Mouse (Mus musculus): ENCODE results near the gene Rnf223. TPM values are rescaled to one million over a fixed set of nuclear protein-coding genes. Genes with fewer than 3 reads are reported as not detected.

Gene Rnf223
- polyA plus RNA-seq, 1 experiment from 2014 or later, result 0.81 TPM

DNA sequence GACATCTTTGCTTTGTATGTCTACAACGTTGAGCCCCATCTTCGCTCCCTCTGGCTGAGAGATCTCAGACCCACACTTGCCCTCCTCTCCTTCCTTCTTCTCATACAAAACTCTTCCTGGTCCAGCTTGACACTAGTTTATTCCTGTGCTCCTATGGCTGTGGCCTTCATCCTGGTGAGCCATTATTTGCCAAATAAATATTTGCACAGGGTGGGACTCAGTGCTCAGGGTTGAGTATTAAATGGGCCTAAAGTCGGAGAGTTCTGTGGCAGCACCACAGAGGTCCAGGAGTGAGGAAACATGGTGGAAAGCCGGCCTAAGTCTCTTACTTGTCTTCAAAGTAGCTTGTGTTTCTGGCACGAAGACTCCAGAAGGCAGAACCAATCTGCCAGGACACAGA lies 36.6 kb upstream of the Rnf223 start:
- ATAC-seq (ENCODE audit: insufficient number of reproducible peaks, low FRiP score, low TSS enrichment, low read depth) (no peak), DNase-seq (ENCODE audit: low spot score) (no peak)
- no peak overlapping the region for H3K9ac ChIP-seq (ENCODE audit: low read length)
- H3K4me1 ChIP-seq (ENCODE audit: control insufficient read depth, insufficient read depth, low read length), result no peaks in the 10 kb centered on the region
- no peak overlapping the region for H3K27ac ChIP-seq (replicated peaks; ENCODE audit: low read depth, low read length)
- H3K4me2 ChIP-seq (ENCODE audit: low read depth, severe bottlenecking), result no peak overlapping the region
- WGBS, result 79% methylated on average over 5 of the region's 5 CpGs
- H3K9me3 ChIP-seq (ENCODE audit: control insufficient read depth, low read length), result no peaks in the 10 kb centered on the region
- no peaks in the 10 kb centered on the region for H3K27me3 ChIP-seq (ENCODE audit: control insufficient read depth, insufficient read depth, low read length)
- no peaks in the 10 kb centered on the region for H3K36me3 ChIP-seq (ENCODE audit: control insufficient read depth, insufficient read depth, low read length)
- H3K4me3 ChIP-seq (ENCODE audit: low read depth, low read length), result no peak overlapping the region

DNA sequence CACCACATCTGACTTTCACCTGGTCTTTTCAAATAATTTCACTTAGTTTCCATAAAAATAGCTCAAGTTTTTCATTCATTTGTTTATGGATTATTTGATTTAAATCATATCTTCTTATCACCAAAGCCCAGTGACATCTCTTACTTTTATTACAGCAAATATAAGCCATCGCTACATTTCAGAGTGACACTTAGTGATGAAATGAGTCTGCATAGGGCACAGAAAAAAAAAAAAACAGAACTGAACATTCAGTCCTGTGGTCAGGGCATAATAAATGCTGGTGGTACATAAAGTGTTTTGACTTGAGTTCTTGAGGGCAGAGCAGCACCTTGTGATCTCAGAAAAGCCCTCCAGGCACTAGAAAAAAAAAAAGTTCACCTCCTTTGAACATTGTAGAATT lies 34.1 kb upstream of the Rnf223 start:
- Histone ChIP-seq H3K4me1 (ENCODE audit: control insufficient read depth, insufficient read depth, low read length) (no peaks in the 10 kb centered on the region), H3K36me3 (ENCODE audit: control insufficient read depth, insufficient read depth, low read length) (no peaks in the 10 kb centered on the region), H3K4me2 (ENCODE audit: low read depth, severe bottlenecking) (no peak overlapping the region), H3K9me3 (ENCODE audit: control insufficient read depth, low read length) (no peaks in the 10 kb centered on the region), H3K27me3 (ENCODE audit: control insufficient read depth, insufficient read depth, low read length) (no peaks in the 10 kb centered on the region), H3K9ac (ENCODE audit: low read length) (no peak overlapping the region), H3K4me3 (ENCODE audit: low read depth, low read length) (no peak overlapping the region), H3K27ac (replicated peaks; ENCODE audit: low read depth, low read length) (no peak overlapping the region)
- no peak for DNase-seq (ENCODE audit: low spot score)
- 93% methylated on average over 1 of the region's 1 CpGs for WGBS
- ATAC-seq (ENCODE audit: insufficient number of reproducible peaks, low FRiP score, low TSS enrichment, low read depth), result no peak

DNA sequence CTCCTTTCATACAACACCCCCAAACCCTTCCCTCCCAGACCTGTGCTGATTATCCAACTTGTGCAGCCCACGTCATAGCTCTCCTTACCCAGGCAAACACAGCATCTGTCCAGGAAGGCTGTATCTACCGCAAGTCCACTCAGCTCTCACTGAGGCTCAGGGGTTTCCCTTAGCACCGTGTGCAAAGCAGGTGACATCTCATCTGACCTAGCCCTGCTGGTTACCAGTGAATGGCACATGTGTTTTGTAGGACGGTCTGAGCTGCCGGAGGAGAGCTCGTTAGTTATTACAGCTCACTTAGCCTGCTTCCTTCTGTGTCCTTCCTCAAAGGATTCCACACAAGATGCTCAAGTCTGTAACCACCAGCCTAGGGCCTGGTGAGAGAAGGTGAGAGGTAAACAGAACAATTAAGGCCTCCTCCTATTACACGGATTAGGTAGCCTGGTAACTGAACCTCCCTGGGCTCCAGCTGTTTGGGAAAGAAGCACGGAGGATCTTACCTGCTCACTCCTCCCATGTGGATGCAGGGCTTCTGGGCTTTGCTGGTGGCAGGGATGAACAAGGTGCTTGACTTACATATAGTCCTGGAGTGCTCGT lies 32.4 kb upstream of the Rnf223 start:
- Histone ChIP-seq H3K4me3 (ENCODE audit: low read depth, low read length) (no peak overlapping the region), H3K4me2 (ENCODE audit: low read depth, severe bottlenecking) (no peak overlapping the region), H3K4me1 (ENCODE audit: control insufficient read depth, insufficient read depth, low read length) (no peaks in the 10 kb centered on the region), H3K36me3 (ENCODE audit: control insufficient read depth, insufficient read depth, low read length) (no peaks in the 10 kb centered on the region), H3K27me3 (ENCODE audit: control insufficient read depth, insufficient read depth, low read length) (no peaks in the 10 kb centered on the region), H3K9ac (ENCODE audit: low read length) (no peak overlapping the region), H3K27ac (replicated peaks; ENCODE audit: low read depth, low read length) (no peak overlapping the region), H3K9me3 (ENCODE audit: control insufficient read depth, low read length) (no peaks in the 10 kb centered on the region)
- DNase-seq (ENCODE audit: low spot score) (no peak), ATAC-seq (ENCODE audit: insufficient number of reproducible peaks, low FRiP score, low TSS enrichment, low read depth) (no peak)
- WGBS, result 39% methylated on average over 9 of the region's 9 CpGs

DNA sequence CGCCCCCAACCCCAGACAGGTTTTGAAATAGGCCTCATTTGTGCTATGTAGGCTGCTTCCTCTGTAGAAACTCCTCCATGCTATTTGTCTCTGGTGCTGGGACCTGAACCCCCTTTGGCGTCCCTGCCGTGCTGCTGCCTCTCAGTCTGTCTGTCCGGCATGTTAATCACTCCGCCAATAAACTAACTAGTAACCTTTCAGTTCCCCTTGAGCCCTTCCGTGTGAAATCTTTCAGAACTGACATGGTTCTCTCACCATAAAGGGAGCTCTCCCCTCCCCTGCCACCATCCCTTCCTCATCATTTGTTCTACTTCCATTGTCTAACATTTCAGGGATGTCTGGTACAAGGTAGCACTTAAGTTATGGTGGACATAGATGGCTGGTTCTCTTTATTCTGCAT lies 30.9 kb upstream of the Rnf223 start:
- Histone ChIP-seq H3K36me3 (ENCODE audit: control insufficient read depth, insufficient read depth, low read length) (no peaks in the 10 kb centered on the region), H3K4me1 (ENCODE audit: control insufficient read depth, insufficient read depth, low read length) (no peaks in the 10 kb centered on the region), H3K27me3 (ENCODE audit: control insufficient read depth, insufficient read depth, low read length) (no peaks in the 10 kb centered on the region), H3K9ac (ENCODE audit: low read length) (no peak overlapping the region), H3K27ac (replicated peaks; ENCODE audit: low read depth, low read length) (no peak overlapping the region), H3K4me3 (ENCODE audit: low read depth, low read length) (no peak overlapping the region), H3K9me3 (ENCODE audit: control insufficient read depth, low read length) (no peaks in the 10 kb centered on the region), H3K4me2 (ENCODE audit: low read depth, severe bottlenecking) (no peak overlapping the region)
- WGBS, result 66% methylated on average over 6 of the region's 6 CpGs
- ATAC-seq (ENCODE audit: insufficient number of reproducible peaks, low FRiP score, low TSS enrichment, low read depth) (no peak), DNase-seq (ENCODE audit: low spot score) (no peak)

DNA sequence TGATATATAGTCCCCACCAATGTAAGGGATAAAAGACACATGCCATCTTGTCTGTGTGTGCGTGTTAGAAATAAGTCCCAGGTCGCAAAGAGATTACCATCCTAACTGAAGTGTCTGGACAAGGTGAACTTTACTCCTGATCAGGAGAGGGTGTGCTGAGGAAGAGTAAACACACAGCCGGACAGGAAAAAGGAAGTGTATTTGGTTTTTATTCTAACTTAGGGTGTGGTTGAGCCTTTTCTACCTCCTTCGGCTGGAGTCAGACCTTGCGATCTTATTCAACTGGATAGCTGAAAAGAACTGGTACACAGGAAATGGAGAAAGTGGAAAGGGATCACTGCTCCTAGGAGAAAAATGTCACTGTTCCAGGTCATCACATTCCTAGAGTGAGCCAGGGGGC lies 29.8 kb upstream of the Rnf223 start:
- Histone ChIP-seq H3K27me3 (ENCODE audit: control insufficient read depth, insufficient read depth, low read length) (no peaks in the 10 kb centered on the region), H3K9ac (ENCODE audit: low read length) (no peak overlapping the region), H3K9me3 (ENCODE audit: control insufficient read depth, low read length) (no peaks in the 10 kb centered on the region), H3K4me1 (ENCODE audit: control insufficient read depth, insufficient read depth, low read length) (no peaks in the 10 kb centered on the region), H3K4me3 (ENCODE audit: low read depth, low read length) (no peak overlapping the region), H3K27ac (replicated peaks; ENCODE audit: low read depth, low read length) (no peak overlapping the region), H3K36me3 (ENCODE audit: control insufficient read depth, insufficient read depth, low read length) (no peaks in the 10 kb centered on the region), H3K4me2 (ENCODE audit: low read depth, severe bottlenecking) (no peak overlapping the region)
- ATAC-seq (ENCODE audit: insufficient number of reproducible peaks, low FRiP score, low TSS enrichment, low read depth), result no peak
- DNase-seq (ENCODE audit: low spot score), result no peak
- WGBS, result 89% methylated on average over 5 of the region's 5 CpGs

DNA sequence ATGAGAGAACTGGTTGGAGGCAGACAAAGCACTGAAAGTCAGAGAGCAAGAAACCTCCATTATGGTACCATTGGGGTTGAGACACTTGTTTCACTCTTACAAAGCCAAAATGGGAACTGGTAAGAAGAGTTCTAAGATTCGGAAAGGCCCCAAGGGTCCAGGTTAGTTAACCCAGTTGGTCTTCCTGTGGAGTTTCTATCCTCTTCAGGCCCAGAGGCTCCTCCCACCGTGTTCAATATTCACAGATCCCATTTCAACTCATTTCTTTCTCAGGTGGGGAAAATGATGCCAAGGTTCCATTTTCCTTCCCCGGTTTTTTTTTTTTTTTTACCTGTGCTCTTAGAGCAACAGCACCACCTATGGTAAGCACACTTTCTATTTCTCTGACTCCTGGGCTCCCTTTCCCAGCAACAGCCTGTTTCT lies 28.8 kb upstream of the Rnf223 start:
- Histone ChIP-seq H3K27ac (replicated peaks; ENCODE audit: low read depth, low read length) (no peak overlapping the region), H3K4me3 (ENCODE audit: low read depth, low read length) (no peak overlapping the region), H3K9ac (ENCODE audit: low read length) (no peak overlapping the region), H3K9me3 (ENCODE audit: control insufficient read depth, low read length) (no peaks in the 10 kb centered on the region), H3K4me2 (ENCODE audit: low read depth, severe bottlenecking) (no peak overlapping the region), H3K27me3 (ENCODE audit: control insufficient read depth, insufficient read depth, low read length) (no peaks in the 10 kb centered on the region), H3K4me1 (ENCODE audit: control insufficient read depth, insufficient read depth, low read length) (no peaks in the 10 kb centered on the region), H3K36me3 (ENCODE audit: control insufficient read depth, insufficient read depth, low read length) (no peaks in the 10 kb centered on the region)
- no peak for DNase-seq (ENCODE audit: low spot score)
- WGBS, result 41% methylated on average over 3 of the region's 3 CpGs
- ATAC-seq (ENCODE audit: insufficient number of reproducible peaks, low FRiP score, low TSS enrichment, low read depth), result no peak

DNA sequence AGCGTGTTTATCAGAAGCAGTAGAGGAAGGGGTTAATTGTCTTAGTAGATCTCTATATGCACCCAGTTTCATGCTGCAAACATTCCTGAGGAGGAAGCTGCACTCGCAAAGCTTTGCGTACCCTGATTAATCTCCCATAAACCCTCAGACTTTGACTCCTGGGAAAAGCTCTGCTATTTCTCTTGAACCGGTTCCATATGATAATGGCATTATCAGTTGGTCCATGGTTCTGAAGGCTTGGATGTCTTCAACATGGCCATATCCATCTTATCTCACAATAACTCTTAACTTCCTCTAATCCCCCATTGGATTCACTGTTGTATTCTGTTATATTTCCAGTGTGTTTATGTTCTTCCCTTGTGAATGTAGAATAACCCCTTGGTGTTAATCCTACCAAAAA lies 27.0 kb upstream of the Rnf223 start:
- no peaks in the 10 kb centered on the region for H3K27me3 ChIP-seq (ENCODE audit: control insufficient read depth, insufficient read depth, low read length)
- DNase-seq (ENCODE audit: low spot score) (no peak), ATAC-seq (ENCODE audit: insufficient number of reproducible peaks, low FRiP score, low TSS enrichment, low read depth) (no peak)
- no peaks in the 10 kb centered on the region for H3K4me1 ChIP-seq (ENCODE audit: control insufficient read depth, insufficient read depth, low read length)
- H3K9me3 ChIP-seq (ENCODE audit: control insufficient read depth, low read length), result no peaks in the 10 kb centered on the region
- H3K4me2 ChIP-seq (ENCODE audit: low read depth, severe bottlenecking), result no peak overlapping the region
- 80% methylated on average over 4 of the region's 4 CpGs for WGBS
- H3K36me3 ChIP-seq (ENCODE audit: control insufficient read depth, insufficient read depth, low read length), result no peaks in the 10 kb centered on the region
- no peak overlapping the region for H3K9ac ChIP-seq (ENCODE audit: low read length)
- no peak overlapping the region for H3K4me3 ChIP-seq (ENCODE audit: low read depth, low read length)
- H3K27ac ChIP-seq (replicated peaks; ENCODE audit: low read depth, low read length), result no peak overlapping the region

DNA sequence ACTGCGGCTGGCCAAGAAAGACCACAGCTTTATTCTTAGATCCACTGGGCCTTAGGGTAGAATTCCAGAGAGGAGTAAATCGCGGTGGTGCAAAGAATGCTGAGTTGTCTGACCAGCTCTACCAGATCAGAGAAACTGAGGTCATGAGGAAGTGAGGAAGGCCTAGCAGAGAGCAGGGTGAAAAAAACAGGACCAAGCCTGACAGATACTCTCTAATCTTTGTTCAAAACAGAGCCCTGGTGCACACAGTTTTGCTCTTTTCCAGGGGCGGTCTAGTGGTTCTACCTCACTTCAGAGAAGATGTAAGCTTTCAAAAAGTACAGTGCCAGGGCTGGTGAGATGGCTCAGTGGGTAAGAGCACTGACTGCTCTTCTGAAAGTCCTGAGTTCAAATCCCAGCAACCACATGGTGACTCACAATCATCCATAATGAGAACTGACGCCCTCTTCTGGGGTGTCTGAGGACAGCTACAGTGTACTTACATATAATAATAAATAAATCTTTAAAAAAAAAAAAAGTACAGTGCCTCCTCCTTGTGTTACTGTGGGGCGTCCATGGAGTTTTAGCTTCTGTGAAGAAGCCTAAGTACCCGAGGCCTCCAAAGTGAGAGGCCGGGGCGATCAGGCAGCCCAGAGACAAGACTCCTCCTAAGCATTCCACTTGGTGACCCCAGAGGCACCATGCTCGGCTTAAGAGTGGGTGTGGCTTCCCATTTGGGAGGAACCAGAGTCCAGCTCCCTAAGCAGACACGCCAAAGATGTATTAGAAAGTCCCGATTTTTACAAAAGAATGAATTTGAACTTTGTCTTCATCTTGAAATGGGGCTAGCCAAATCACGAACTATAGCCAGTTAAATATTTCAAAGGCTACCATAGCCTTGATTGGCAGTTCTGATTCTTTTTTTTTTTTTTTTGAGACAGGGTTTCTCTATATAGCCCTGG lies 21.4 kb upstream of the Rnf223 start:
- DNase-seq (ENCODE audit: low spot score) (peak; percentile 71), ATAC-seq (ENCODE audit: insufficient number of reproducible peaks, low FRiP score, low TSS enrichment, low read depth) (peak; percentile 55)
- no peaks in the 10 kb centered on the region for H3K36me3 ChIP-seq (ENCODE audit: control insufficient read depth, insufficient read depth, low read length)
- peak overlapping the region; percentile 71 for H3K9ac ChIP-seq (ENCODE audit: low read length)
- no peaks in the 10 kb centered on the region for H3K27me3 ChIP-seq (ENCODE audit: control insufficient read depth, insufficient read depth, low read length)
- H3K27ac ChIP-seq (replicated peaks; ENCODE audit: low read depth, low read length), result peak overlapping the region; percentile 42; the same call in 1 of the 2 replicates
- peak overlapping the region; percentile 44 for H3K4me2 ChIP-seq (ENCODE audit: low read depth, severe bottlenecking)
- no peaks in the 10 kb centered on the region for H3K4me1 ChIP-seq (ENCODE audit: control insufficient read depth, insufficient read depth, low read length)
- no peaks in the 10 kb centered on the region for H3K9me3 ChIP-seq (ENCODE audit: control insufficient read depth, low read length)
- H3K4me3 ChIP-seq (ENCODE audit: low read depth, low read length), result peak overlapping the region; percentile 70
- 34% methylated on average over 13 of the region's 13 CpGs for WGBS

Measured in limb, embryonic 11.5 days (tissue).